Mouse (Mus musculus) erythroblast, embryonic 14.5 days (primary cell): ENCODE measurements at regions not wholly inside any gene's neighbourhood (a gene's known extent, or its start where the extent isn't known, plus 50 kb on each side); places are given as distances from the start of the nearest gene placed in this dataset.

ENCODE experiments used
- GATA1 ChIP-seq: IDR thresholded peaks from 2 replicates; pipeline ENCODE4 v1.6.1; 2012; ENCODE audit warnings: low read length, inconsistent platforms, mixed read lengths
- TAL1 ChIP-seq: IDR thresholded peaks from 3 replicates; pipeline ENCODE4 v1.6.1; 2012; ENCODE audit warnings: low read length, inconsistent platforms, mixed read lengths

- no peak for TF ChIP-seq TAL1
- no peak for TF ChIP-seq GATA1
These were observed 281.2 kb upstream of the Id2 start for GRCm38 (mm10) chr12:25378036-25378645.
